Mouse (Mus musculus) heart, adult 2 months (tissue): Measurements from ENCODE around the gene C530025M09Rik. TPM values are rescaled to one million over a fixed set of nuclear protein-coding genes. Genes with fewer than 3 reads are reported as not detected.

ENCODE experiments used
- DNase-seq, 2 experiments: peaks; one replicate each; pipeline ENCODE4 v3.0.0; 2021
- H3K27ac ChIP-seq: fragments of 200-600 bp; 2 replicates; pipeline ENCODE4 v1.8.1; 2022
- H3K27me3 ChIP-seq: fragments of 200-500 bp; 2 replicates; pipeline ENCODE4 v1.6.1; 2012; ENCODE audit warnings: mild to moderate bottlenecking, low read length, inconsistent platforms, mixed read lengths; ENCODE audit not compliant: control insufficient read depth, insufficient read depth
- H3K36me3 ChIP-seq: fragments of 200-500 bp; 2 replicates; pipeline ENCODE4 v1.6.1; 2012; ENCODE audit warnings: low read length, inconsistent platforms; ENCODE audit not compliant: control insufficient read depth, insufficient read depth
- H3K4me1 ChIP-seq: fragments of 200-500 bp; 2 replicates; pipeline ENCODE4 v1.6.1; 2011; ENCODE audit warnings: low read length; ENCODE audit not compliant: control insufficient read depth, insufficient read depth
- H3K4me3 ChIP-seq: fragments of 200-600 bp; 2 replicates; pipeline ENCODE4 v1.8.1; 2022
- H3K79me2 ChIP-seq: fragments of 200-500 bp; replicated peaks from 2 replicates; pipeline ENCODE4 v1.6.1; 2012; ENCODE audit warnings: mild to moderate bottlenecking, inconsistent platforms, low read length, moderate library complexity, mixed read lengths; ENCODE audit not compliant: control insufficient read depth, insufficient read depth
- H3K9ac ChIP-seq: fragments of 200-500 bp; 2 replicates; pipeline ENCODE4 v1.6.1; 2012; ENCODE audit warnings: low read depth, mild to moderate bottlenecking, control low read depth, inconsistent platforms, low read length, mixed read lengths
- CTCF ChIP-seq: fragments of 200-600 bp; IDR thresholded peaks from 2 replicates; pipeline ENCODE4 v1.8.1; 2022; ENCODE audit warnings: antibody characterized with exemption, mild to moderate bottlenecking, moderate library complexity
- EP300 ChIP-seq: fragments of 200-500 bp; IDR thresholded peaks from 2 replicates; pipeline ENCODE4 v1.6.1; 2011; ENCODE audit warnings: low read depth, low read length, control low read depth; ENCODE audit not compliant: insufficient read depth
- POLR2A ChIP-seq: fragments of 200-500 bp; IDR thresholded peaks from 2 replicates; pipeline ENCODE4 v1.6.1; 2011; ENCODE audit warnings: mild to moderate bottlenecking, low read depth, low read length, control low read depth; ENCODE audit not compliant: insufficient read depth
- WGBS: fragments of 180-500 bp; shearing (Covaris S2); methylation state at CpG from one replicate; pipeline ENCODE4 v1.1.7; 2018; 5-methylcytosine and 5-hydroxymethylcytosine counted together
- intact Hi-C: fragments of 180-260 bp; cut with DNase I; formaldehyde crosslinking; loops from one replicate; pipeline ENCODE4 v1.15.1; 2025
- polyA plus RNA-seq: library from polyadenylated mRNA; depleted of rRNA; stranded (reverse); fragments of >200 nt; gene quantifications from 2 replicates; pipeline ENCODE4 v1.2.3, GENCODE M21; 2012; rRNA removed
- total RNA-seq, 2 experiments: library from RNA; stranded (reverse); gene quantifications; 2 replicates each; pipeline ENCODE4 v1.2.3; 2021

Gene C530025M09Rik
- total and polyA plus RNA-seq, 3 experiments: not detected

- Histone ChIP-seq H3K9ac (no peak overlapping the region), H3K27me3 (no peaks in the 10 kb centered on the region), H3K4me3 (no peak overlapping the region), H3K4me1 (no peaks in the 10 kb centered on the region; the same call in 1 of the 2 replicates), H3K79me2 (no peaks in the 10 kb centered on the region), H3K27ac (no peak overlapping the region), H3K36me3 (no peaks in the 10 kb centered on the region)
- DNase-seq: no peak
- no peak for TF ChIP-seq CTCF
- TF ChIP-seq EP300: no peak
- no peak for TF ChIP-seq POLR2A
- WGBS: 51% methylated on average over 3 of the region's 3 CpGs
- intact Hi-C loops: no loop called here
Observed at GRCm38 (mm10) chr2:149818395-149818794, 12.6 kb downstream of the C530025M09Rik start.

- H3K27me3 ChIP-seq: no peaks in the 10 kb centered on the region
- no peaks in the 10 kb centered on the region for H3K36me3 ChIP-seq
- no peak overlapping the region for H3K9ac ChIP-seq
- TF ChIP-seq CTCF (no peak), POLR2A (no peak)
- WGBS: 64% methylated on average over 2 of the region's 2 CpGs
- intact Hi-C loops: no loop called here
- H3K27ac ChIP-seq: no peak overlapping the region
- H3K4me3 ChIP-seq: no peak overlapping the region
- H3K4me1 ChIP-seq: no peaks in the 10 kb centered on the region
- no peaks in the 10 kb centered on the region for H3K79me2 ChIP-seq
- DNase-seq: no peak
Observed at GRCm38 (mm10) chr2:149812899-149813298, 18.1 kb downstream of the C530025M09Rik start.

GRCm38 (mm10) chr2:149805256-149805655 lies 25.8 kb downstream of the C530025M09Rik start:
- Histone ChIP-seq H3K27me3 (no peaks in the 10 kb centered on the region), H3K4me1 (no peaks in the 10 kb centered on the region), H3K4me3 (no peak overlapping the region), H3K36me3 (no peaks in the 10 kb centered on the region), H3K79me2 (no peaks in the 10 kb centered on the region), H3K27ac (no peak overlapping the region), H3K9ac (no peak overlapping the region)
- TF ChIP-seq CTCF (no peak), POLR2A (no peak), EP300 (no peak)
- 82% methylated on average over 2 of the region's 2 CpGs for WGBS
- no peak for DNase-seq
- intact Hi-C loops: no loop called here

GRCm38 (mm10) chr2:149804599-149805140 lies 26.3 kb downstream of the C530025M09Rik start:
- DNase-seq: no peak
- Histone ChIP-seq H3K9ac (no peak overlapping the region), H3K4me1 (no peaks in the 10 kb centered on the region), H3K27me3 (no peaks in the 10 kb centered on the region), H3K36me3 (no peaks in the 10 kb centered on the region), H3K27ac (no peak overlapping the region), H3K79me2 (no peaks in the 10 kb centered on the region), H3K4me3 (no peak overlapping the region)
- intact Hi-C loops: no loop called here
- TF ChIP-seq EP300 (no peak), POLR2A (no peak), CTCF (no peak)
- WGBS: 72% methylated on average over 3 of the region's 3 CpGs

- no peak overlapping the region for H3K27ac ChIP-seq
- WGBS: 27% methylated on average over 3 of the region's 3 CpGs
- H3K79me2 ChIP-seq: no peaks in the 10 kb centered on the region
- intact Hi-C loops: no loop called here
- no peak for DNase-seq
- no peaks in the 10 kb centered on the region for H3K27me3 ChIP-seq
- H3K4me3 ChIP-seq: no peak overlapping the region
- no peaks in the 10 kb centered on the region for H3K36me3 ChIP-seq
- H3K9ac ChIP-seq: no peak overlapping the region
- TF ChIP-seq CTCF (no peak), EP300 (no peak), POLR2A (no peak)
- no peaks in the 10 kb centered on the region for H3K4me1 ChIP-seq
Observed at GRCm38 (mm10) chr2:149798613-149799012, 32.4 kb downstream of the C530025M09Rik start.

Other genes with a start within 250 kb of the C530025M09Rik start
- under 1 TPM in 1 of 2 experiments, not detected in 1; 0.25 TPM for gene Syndig1, start 2.0 kb downstream of the C530025M09Rik start, total RNA-seq
- gene Syndig1, start 2.0 kb downstream of the C530025M09Rik start, polyA plus RNA-seq: 0.39 and 0.61 TPM in 2 replicates